Mouse (Mus musculus) ES-Bruce4 (cell line): ENCODE results near the gene Guca1a. TPM values are rescaled to one million over a fixed set of nuclear protein-coding genes. Genes with fewer than 3 reads are reported as not detected.

ENCODE experiments used
- H3K27ac ChIP-seq: 2 replicates; pipeline ENCODE4 v1.5.1; 2012; ENCODE audit warnings: low read length, inconsistent platforms; ENCODE audit not compliant: insufficient read depth
- H3K27me3 ChIP-seq: 2 replicates; pipeline ENCODE4 v1.6.1; 2012; ENCODE audit warnings: mild to moderate bottlenecking, low read length, inconsistent platforms; ENCODE audit not compliant: control insufficient read depth, poor library complexity, insufficient read depth, severe bottlenecking
- H3K36me3 ChIP-seq: 2 replicates; pipeline ENCODE4 v1.6.1; 2012; ENCODE audit warnings: inconsistent platforms, mild to moderate bottlenecking, low read length, moderate library complexity; ENCODE audit not compliant: control insufficient read depth, poor library complexity, insufficient read depth, severe bottlenecking
- H3K4me1 ChIP-seq: one replicate; pipeline ENCODE4 v1.8.1; 2011; ENCODE audit warnings: low read length; ENCODE audit not compliant: control insufficient read depth, insufficient read depth
- H3K4me3 ChIP-seq: 2 replicates; pipeline ENCODE4 v1.5.1; 2011; ENCODE audit warnings: low read depth, mild to moderate bottlenecking, low read length
- H3K9ac ChIP-seq: 2 replicates; pipeline ENCODE4 v1.6.1; 2012; ENCODE audit warnings: low read depth, mild to moderate bottlenecking, inconsistent platforms; ENCODE audit not compliant: poor library complexity, severe bottlenecking
- H3K9me3 ChIP-seq: replicated peaks from 2 replicates; pipeline ENCODE4 v1.6.1; 2012; ENCODE audit warnings: mild to moderate bottlenecking, low read length, inconsistent platforms; ENCODE audit not compliant: control insufficient read depth, poor library complexity, insufficient read depth, severe bottlenecking
- CTCF ChIP-seq: IDR thresholded peaks from one replicate; pipeline ENCODE4 v1.8.1; 2011; ENCODE audit warnings: low read depth, low read length
- EP300 ChIP-seq: IDR thresholded peaks from 2 replicates; pipeline ENCODE4 v1.6.1; 2011; ENCODE audit warnings: low read depth, low read length; ENCODE audit not compliant: insufficient read depth
- POLR2A ChIP-seq: IDR thresholded peaks from one replicate; pipeline ENCODE4 v1.8.1; 2011; ENCODE audit warnings: low read length; ENCODE audit not compliant: insufficient read depth
- polyA plus RNA-seq: library from polyadenylated mRNA; stranded (reverse); fragments of >200 nt; gene quantifications from 2 replicates; pipeline ENCODE4 v1.2.4, GENCODE M21; 2011; ENCODE audit warnings: low read depth; ENCODE audit not compliant: missing spikeins, insufficient read depth, insufficient read length

Gene Guca1a
- polyA plus RNA-seq, 1 experiment: 4.7 TPM

DNA sequence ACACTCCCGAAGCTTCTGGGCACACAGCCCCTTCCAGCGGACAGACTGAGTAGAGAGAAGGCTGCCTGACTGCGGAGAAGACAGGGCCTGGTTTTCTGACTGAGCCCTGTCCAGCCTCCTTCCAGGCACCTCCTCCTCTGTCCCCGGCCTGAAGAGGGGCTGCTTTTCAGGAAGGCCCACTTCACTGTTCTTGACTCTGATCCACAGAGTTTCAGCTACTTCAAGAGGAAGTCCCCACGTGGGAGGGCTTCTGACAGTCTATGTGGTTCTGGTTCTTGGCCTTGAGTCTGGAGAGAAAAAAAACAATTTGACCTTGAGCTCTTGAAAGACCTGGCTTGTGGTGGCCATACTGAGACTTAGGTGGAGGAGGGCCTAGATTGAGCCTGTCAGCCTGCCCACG is 43.7 kb upstream of the Guca1a start:
- H3K9me3 ChIP-seq: no peaks in the 10 kb centered on the region
- H3K27ac ChIP-seq: no peak overlapping the region

DNA sequence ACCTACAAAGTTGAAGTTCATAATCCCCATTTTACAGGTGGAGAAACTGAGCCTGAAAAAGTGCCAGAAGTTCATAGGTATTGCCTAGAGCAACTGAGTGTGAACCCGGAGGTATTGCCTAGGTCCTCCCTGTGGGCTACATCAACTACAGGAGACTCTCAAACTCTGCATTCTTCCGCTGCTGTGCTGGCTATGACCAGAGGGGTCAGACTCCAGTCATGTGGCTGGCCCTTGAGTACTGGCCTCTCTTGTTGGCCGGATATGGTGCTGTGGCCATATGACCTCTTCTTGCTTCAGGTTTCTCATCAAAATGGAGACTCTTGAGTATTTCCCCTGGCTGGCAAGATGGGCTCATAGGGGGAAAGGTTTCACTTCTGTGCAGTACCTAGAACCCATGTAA is 41.9 kb upstream of the Guca1a start:
- H3K9me3 ChIP-seq: no peaks in the 10 kb centered on the region
- TF ChIP-seq EP300 (no peak), POLR2A (no peak), CTCF (no peak)
- H3K36me3 ChIP-seq: no peaks in the 10 kb centered on the region
- H3K4me1 ChIP-seq: peaks cover 13% of the 10 kb centered on the region
- no peak overlapping the region for H3K4me3 ChIP-seq
- no peak overlapping the region for H3K27ac ChIP-seq
- no peak overlapping the region for H3K9ac ChIP-seq
- H3K27me3 ChIP-seq: no peaks in the 10 kb centered on the region

More for the DNA sequence above, 43.7 kb upstream of the Guca1a start:
- no peak for TF ChIP-seq POLR2A
- no peak for TF ChIP-seq EP300
- TF ChIP-seq CTCF: no peak
- Histone ChIP-seq H3K9ac (no peak overlapping the region), H3K27me3 (no peaks in the 10 kb centered on the region), H3K36me3 (no peaks in the 10 kb centered on the region), H3K4me1 (peaks cover 17% of the 10 kb centered on the region), H3K4me3 (no peak overlapping the region)

DNA sequence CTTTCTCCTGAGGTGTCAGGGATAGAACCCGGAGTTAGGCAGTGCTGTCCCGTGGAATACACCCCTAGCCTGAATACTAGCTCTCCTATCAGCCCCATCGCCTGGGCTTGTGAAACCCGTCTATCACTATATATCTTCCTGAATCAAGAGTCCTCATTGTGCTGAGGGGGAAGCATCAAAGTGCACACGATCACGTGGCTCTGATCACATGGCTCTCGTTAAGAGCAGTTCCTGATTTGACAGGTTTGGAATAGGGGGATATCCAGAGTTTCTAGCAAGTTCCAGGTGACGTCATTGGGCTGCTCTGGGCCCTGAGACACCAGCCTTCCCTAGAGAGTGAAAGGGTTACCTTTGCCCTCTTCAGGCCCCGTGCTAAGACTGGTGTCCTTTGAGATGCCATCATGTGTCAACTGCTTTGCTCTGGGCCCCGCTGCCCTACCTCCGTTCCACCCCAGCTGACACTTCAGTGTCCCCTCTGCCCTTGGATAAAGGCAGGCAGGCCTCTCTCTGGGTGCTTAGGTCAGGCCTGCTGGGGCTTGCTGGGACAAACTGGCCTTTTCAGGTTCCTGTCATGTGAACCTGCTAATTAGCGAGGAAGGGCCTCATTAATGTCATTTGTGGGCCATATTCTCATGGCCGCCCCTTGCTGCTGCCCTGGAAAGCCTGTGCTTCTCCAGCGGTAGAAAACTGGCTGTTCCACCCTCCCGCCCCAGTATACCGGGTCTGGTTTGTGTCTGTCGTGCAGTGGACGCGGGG is 41.1 kb upstream of the Guca1a start:
- Histone ChIP-seq H3K4me3 (no peak overlapping the region), H3K4me1 (peaks cover 13% of the 10 kb centered on the region), H3K36me3 (no peaks in the 10 kb centered on the region), H3K9me3 (no peaks in the 10 kb centered on the region), H3K27ac (no peak overlapping the region), H3K9ac (no peak overlapping the region), H3K27me3 (no peaks in the 10 kb centered on the region)
- TF ChIP-seq POLR2A: no peak
- no peak for TF ChIP-seq EP300
- TF ChIP-seq CTCF: no peak

DNA sequence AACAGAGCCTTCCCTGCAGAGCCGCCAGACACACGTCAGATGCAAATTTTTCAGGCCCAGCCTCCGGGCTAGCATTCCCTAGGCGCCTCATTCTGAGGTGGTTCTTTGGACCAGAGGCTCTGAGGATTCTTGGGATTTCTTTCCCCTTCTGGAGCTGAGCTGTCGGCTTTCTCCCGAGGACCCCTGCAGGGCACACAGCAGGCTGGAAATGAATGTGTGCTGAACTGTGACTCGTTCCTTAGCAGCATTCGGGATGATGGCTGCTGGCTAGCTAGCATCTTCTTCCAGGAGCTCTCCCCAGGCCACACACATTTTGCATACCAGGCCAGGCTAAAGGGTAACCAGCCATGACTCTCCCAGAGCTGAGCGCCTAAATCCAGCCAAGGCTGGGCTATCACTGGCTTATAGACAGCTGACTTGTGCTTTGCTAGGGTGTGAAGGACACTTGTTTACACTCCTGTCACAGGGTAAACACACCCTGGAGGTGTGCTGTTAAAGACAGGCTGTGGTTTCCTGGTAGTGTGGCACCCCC is 40.0 kb upstream of the Guca1a start:
- no peak overlapping the region for H3K4me3 ChIP-seq
- H3K9ac ChIP-seq: no peak overlapping the region; the same call in 1 of the 2 replicates
- H3K4me1 ChIP-seq: peaks cover 13% of the 10 kb centered on the region
- H3K9me3 ChIP-seq: no peaks in the 10 kb centered on the region
- H3K27ac ChIP-seq: peak overlapping the region; percentile 88
- H3K36me3 ChIP-seq: no peaks in the 10 kb centered on the region
- no peak for TF ChIP-seq CTCF
- peak; percentile 76 for TF ChIP-seq EP300
- no peak for TF ChIP-seq POLR2A
- no peaks in the 10 kb centered on the region for H3K27me3 ChIP-seq

DNA sequence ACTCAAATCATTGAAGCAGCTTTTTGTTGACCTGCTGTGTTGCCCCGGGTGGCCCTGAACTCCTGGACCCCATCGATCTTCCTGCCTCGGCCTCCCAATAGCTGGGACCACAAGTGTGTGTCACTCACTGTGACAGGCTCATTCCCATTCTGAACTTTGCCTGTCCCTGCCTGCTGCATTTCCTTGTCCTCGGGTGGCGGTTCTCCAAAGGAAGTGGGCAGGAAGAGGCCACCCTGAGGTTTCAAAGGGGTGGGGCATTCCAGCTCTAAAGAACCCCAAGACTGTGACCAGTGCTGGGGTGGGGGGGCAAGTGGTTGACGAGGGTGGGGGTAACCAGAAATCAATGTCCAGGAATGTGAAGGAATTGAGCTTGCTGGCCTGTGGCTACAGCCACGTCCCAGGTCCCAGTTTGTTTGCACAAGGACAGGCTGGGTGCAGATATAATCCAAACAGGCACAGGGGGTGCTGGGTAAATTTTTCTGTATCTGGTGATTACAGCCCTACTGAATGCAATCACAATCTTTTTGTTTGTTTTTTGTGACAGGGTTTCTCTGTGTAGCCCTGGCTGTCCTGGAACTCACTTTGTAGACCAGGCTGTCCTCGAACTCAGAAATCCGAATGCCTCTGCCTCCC is 39.1 kb upstream of the Guca1a start:
- H3K27me3 ChIP-seq: no peaks in the 10 kb centered on the region
- peak overlapping the region; percentile 88 for H3K27ac ChIP-seq

DNA sequence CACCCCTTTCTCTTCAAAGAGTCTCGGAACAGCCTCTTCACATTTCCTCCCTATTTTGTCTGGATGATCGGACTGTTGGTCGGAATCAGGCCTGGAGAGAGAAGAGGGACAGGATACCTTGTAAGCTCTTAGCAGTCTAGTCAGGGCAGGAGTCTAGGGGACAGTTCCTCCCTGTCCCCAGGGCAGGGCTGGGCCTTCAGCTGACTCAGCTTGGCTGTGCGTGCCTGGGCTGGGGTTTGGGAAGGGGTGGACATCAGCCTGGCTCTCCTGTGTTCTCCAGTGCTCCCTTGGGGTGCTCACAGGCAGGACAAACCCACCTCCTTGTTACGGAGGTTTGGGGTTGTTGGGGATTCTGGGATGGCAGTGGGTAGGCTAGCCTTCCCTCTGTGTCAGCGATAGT is 38.2 kb upstream of the Guca1a start:
- H3K4me3 ChIP-seq: no peak overlapping the region
- no peaks in the 10 kb centered on the region for H3K36me3 ChIP-seq
- H3K27ac ChIP-seq: no peak overlapping the region
- H3K9ac ChIP-seq: no peak overlapping the region
- no peaks in the 10 kb centered on the region for H3K9me3 ChIP-seq
- TF ChIP-seq POLR2A (no peak), EP300 (peak; percentile 72; the same call in 1 of the 2 replicates), CTCF (no peak)
- peaks cover 11% of the 10 kb centered on the region for H3K4me1 ChIP-seq
- H3K27me3 ChIP-seq: no peaks in the 10 kb centered on the region

More for the DNA sequence above, 39.1 kb upstream of the Guca1a start:
- peaks cover 13% of the 10 kb centered on the region for H3K4me1 ChIP-seq
- no peak overlapping the region for H3K9ac ChIP-seq
- no peak for TF ChIP-seq POLR2A
- no peak for TF ChIP-seq EP300
- no peak for TF ChIP-seq CTCF
- no peaks in the 10 kb centered on the region for H3K36me3 ChIP-seq
- H3K4me3 ChIP-seq: no peak overlapping the region
- H3K9me3 ChIP-seq: no peaks in the 10 kb centered on the region
